Mouse (Mus musculus): Measurements from ENCODE around the gene Ifna6.
"Not testable (repeated sequence)": the region's sequence is repeated elsewhere in the genome, so short reads cannot be mapped to it uniquely, and the experiment has no call there.

Ifna6 gene

GRCm38 (mm10) chr4:88827116-88827515 is at the start of gene Ifna6:
Gene Ifna6, plus strand, starts transcription at chr4:88827416.
- not testable (repeated sequence) for DNase-seq (ENCODE audit: low spot score in 2 of 2)

DNA sequence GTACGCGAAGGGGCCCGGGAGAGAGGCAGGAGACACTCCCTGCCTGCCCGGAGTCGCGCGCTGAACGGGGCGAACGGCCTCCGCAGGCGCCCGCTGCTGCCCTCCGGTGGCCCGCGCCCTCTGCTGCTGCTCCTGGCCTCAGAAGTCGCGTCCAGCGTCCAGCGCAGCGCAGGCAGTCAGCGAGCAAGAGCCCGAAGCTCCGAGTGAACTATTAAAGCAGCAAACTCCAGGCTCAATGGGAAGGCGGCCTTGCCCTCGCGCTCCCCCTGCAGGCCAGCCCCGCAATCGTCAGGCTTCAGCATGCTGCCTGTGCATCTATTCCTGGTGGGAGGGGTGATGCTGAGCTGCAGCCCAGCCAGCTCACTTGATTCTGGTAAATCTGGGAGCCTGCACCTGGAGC is 47.7 kb upstream of the Ifna6 start, which contains the start of gene Gm13272:
TSS of gene Gm13272 (plus strand) at position 301 of the 400 bp plus-strand sequence.
- not testable (repeated sequence) for DNase-seq (ENCODE audit: low spot score in 2 of 2)

GRCm38 (mm10) chr4:88780320-88780719 is 46.9 kb upstream of the Ifna6 start:
- peak in 1 of 2 experiments; percentile 29 for DNase-seq (ENCODE audit: low spot score in 2 of 2)

GRCm38 (mm10) chr4:88781831-88782230 is 45.4 kb upstream of the Ifna6 start, which contains the start of gene Ifnz:
Gene Ifnz, plus strand, starts transcription at chr4:88782131.
- DNase-seq (ENCODE audit: low spot score in 2 of 2): not testable (repeated sequence)

GRCm38 (mm10) chr4:88782335-88782734 is 44.9 kb upstream of the Ifna6 start:
- DNase-seq (ENCODE audit: low spot score in 2 of 2): not testable (repeated sequence)

GRCm38 (mm10) chr4:88785409-88785808 is 41.8 kb upstream of the Ifna6 start, which contains the start of gene Gm13276:
Gene Gm13276, plus strand, starts transcription at chr4:88785709.
- not testable (repeated sequence) for DNase-seq (ENCODE audit: low spot score in 2 of 2)

- DNase-seq (ENCODE audit: low spot score in 2 of 2): peak; percentile 73 to 81
Measured at GRCm38 (mm10) chr4:88788402-88788801, 38.8 kb upstream of the Ifna6 start, which contains the start of gene Gm13277. Gene Gm13277, plus strand, starts transcription at chr4:88788632.

DNA sequence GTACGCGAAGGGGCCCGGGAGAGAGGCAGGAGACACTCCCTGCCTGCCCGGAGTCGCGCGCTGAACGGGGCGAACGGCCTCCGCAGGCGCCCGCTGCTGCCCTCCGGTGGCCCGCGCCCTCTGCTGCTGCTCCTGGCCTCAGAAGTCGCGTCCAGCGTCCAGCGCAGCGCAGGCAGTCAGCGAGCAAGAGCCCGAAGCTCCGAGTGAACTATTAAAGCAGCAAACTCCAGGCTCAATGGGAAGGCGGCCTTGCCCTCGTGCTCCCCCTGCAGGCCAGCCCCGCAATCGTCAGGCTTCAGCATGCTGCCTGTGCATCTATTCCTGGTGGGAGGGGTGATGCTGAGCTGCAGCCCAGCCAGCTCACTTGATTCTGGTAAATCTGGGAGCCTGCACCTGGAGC is 36.0 kb upstream of the Ifna6 start, which contains the start of gene Gm13278:
TSS of gene Gm13278 (plus strand) at position 301 of the 400 bp plus-strand sequence.
- DNase-seq (ENCODE audit: low spot score in 2 of 2): not testable (repeated sequence)

- DNase-seq (ENCODE audit: low spot score in 2 of 2): peak; percentile 56 to 59
Measured at GRCm38 (mm10) chr4:88793936-88794675, 33.1 kb upstream of the Ifna6 start, which contains the start of gene Gm13275. Gene Gm13275, plus strand, starts transcription at chr4:88794487.

GRCm38 (mm10) chr4:88797097-88797496 is 30.1 kb upstream of the Ifna6 start, which contains the start of gene Gm13279:
Gene Gm13279, plus strand, starts transcription at chr4:88797397.
- not testable (repeated sequence) for DNase-seq (ENCODE audit: low spot score in 2 of 2)

- DNase-seq (ENCODE audit: low spot score in 2 of 2): not testable (repeated sequence)
Measured at GRCm38 (mm10) chr4:88799365-88799764, 27.9 kb upstream of the Ifna6 start, which contains the start of gene Gm13285. Gene Gm13285, plus strand, starts transcription at chr4:88799665.

GRCm38 (mm10) chr4:88802954-88803353 is 24.3 kb upstream of the Ifna6 start, which contains the start of gene Gm13287:
Gene Gm13287, plus strand, starts transcription at chr4:88803254.
- not testable (repeated sequence) for DNase-seq (ENCODE audit: low spot score in 2 of 2)

DNA sequence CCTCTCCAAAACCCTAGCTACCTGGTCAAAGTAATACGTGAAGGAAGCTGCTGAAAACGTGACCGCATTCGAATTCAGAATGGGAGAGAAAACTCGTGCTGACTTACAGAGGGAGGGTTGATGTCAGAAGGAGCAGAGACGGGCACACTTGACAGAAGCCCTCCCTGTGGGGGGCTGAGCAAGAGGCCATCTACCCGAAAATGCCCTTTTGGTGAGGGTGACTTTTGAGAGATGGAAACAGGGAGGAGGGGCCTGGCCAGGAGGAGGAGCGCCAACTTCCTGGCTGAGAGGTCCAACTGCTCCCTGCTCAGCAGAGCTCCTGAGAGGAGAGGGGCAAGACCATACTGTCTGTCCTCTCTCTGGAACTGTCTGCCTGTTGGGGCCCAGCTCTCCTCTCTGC is 22.0 kb upstream of the Ifna6 start, which contains the start of gene Gm13288:
TSS of gene Gm13288 (plus strand) at position 301 of the 400 bp plus-strand sequence.
- not testable (repeated sequence) for DNase-seq (ENCODE audit: low spot score in 2 of 2)

DNA sequence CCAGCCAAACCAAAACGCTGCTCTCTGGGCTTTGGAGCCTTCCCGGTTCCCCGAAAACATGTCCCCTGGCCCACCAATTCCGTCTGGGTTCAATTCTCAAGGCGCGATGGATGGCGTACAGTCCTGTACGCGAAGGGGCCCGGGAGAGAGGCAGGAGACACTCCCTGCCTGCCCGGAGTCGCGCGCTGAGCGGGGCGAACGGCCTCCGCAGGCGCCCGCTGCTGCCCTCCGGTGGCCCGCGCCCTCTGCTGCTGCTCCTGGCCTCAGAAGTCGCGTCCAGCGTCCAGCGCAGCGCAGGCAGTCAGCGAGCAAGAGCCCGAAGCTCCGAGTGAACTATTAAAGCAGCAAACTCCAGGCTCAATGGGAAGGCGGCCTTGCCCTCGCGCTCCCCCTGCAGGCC is 21.5 kb upstream of the Ifna6 start:
- DNase-seq (ENCODE audit: low spot score in 2 of 2): not testable (repeated sequence)

GRCm38 (mm10) chr4:88815928-88816327 is 11.3 kb upstream of the Ifna6 start, which contains the start of gene Ifna7:
Gene Ifna7, plus strand, starts transcription at chr4:88816228.
- no peak for DNase-seq (ENCODE audit: low spot score in 2 of 2)

DNA sequence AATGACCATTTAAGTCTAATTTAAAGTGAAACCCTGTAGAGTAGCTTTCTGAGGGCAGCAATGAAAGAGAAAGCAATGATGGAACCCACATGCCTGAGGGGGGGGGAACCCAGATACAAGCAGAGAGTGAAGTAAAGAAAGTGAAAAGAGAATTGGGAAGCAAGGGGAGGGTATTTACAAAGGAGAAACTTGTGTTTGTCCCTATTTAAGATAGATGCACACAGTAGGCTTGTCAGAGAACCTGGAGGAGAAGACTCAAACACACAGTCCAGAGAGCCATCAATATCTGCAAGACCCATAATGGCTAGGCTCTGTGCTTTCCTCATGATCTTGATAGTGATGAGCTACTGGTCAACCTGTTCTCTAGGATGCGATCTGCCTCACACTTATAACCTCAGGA is 7.6 kb upstream of the Ifna6 start, which contains the start of gene Ifna11:
TSS of gene Ifna11 (plus strand) at position 301 of the 400 bp plus-strand sequence.
- no peak for DNase-seq (ENCODE audit: low spot score in 2 of 2)

- peak in 1 of 2 experiments; percentile 32 for DNase-seq (ENCODE audit: low spot score in 2 of 2)
Measured at GRCm38 (mm10) chr4:88822995-88823394, 4.2 kb upstream of the Ifna6 start.

GRCm38 (mm10) chr4:88830523-88830922 is 3.3 kb downstream of the Ifna6 start:
- DNase-seq (ENCODE audit: low spot score in 2 of 2): peak; percentile 35 to 56

GRCm38 (mm10) chr4:88835225-88835624 is 8.0 kb downstream of the Ifna6 start, which contains the start of gene Ifna5:
Gene Ifna5, plus strand, starts transcription at chr4:88835525.
- not testable (repeated sequence) for DNase-seq (ENCODE audit: low spot score in 2 of 2)

- no peak for DNase-seq (ENCODE audit: low spot score in 2 of 2)
Measured at GRCm38 (mm10) chr4:88838828-88839227, 11.6 kb downstream of the Ifna6 start.

- no peak for DNase-seq (ENCODE audit: low spot score in 2 of 2)
Measured at GRCm38 (mm10) chr4:88840058-88840457, 12.8 kb downstream of the Ifna6 start.

- no peak for DNase-seq (ENCODE audit: low spot score in 2 of 2)
Measured at GRCm38 (mm10) chr4:88841438-88841911, 14.3 kb downstream of the Ifna6 start, which contains the start of gene Ifna4. Gene Ifna4, plus strand, starts transcription at chr4:88841861.

Measured in right cerebral cortex, postnatal 10 days (tissue).